Mouse (Mus musculus) hindbrain, embryonic 16.5 days (tissue): Measurements from ENCODE around the gene Panx1. TPM values are rescaled to one million over a fixed set of nuclear protein-coding genes. Genes with fewer than 3 reads are reported as not detected.

Experiments used
- ATAC-seq: fragments of 200-750 bp; cut with Nextera tagmentation; 2 replicates; pipeline ENCODE4 v1.8.0; 2017; ENCODE audit warnings: moderate TSS enrichment, moderate library complexity
- H3K27ac ChIP-seq: fragments of 300-500 bp; sonication (generic); 2 replicates; pipeline ENCODE4 v1.5.1; 2014; ENCODE audit warnings: low read depth, mild to moderate bottlenecking, control low read depth, low read length, moderate library complexity
- H3K27me3 ChIP-seq: fragments of 300-500 bp; sonication (generic); replicated peaks from 2 replicates; pipeline ENCODE4 v1.6.1; 2014; ENCODE audit warnings: low read length; ENCODE audit not compliant: control insufficient read depth, insufficient read depth
- H3K36me3 ChIP-seq: fragments of 300-500 bp; sonication (generic); 2 replicates; pipeline ENCODE4 v1.6.1; 2014; ENCODE audit warnings: mild to moderate bottlenecking, low read length, moderate library complexity, mixed read lengths; ENCODE audit not compliant: control insufficient read depth, insufficient read depth
- H3K4me1 ChIP-seq: fragments of 300-500 bp; sonication (generic); 2 replicates; pipeline ENCODE4 v1.6.1; 2014; ENCODE audit warnings: low read depth, low read length; ENCODE audit not compliant: control insufficient read depth, insufficient read depth
- H3K4me2 ChIP-seq: fragments of 300-500 bp; sonication (generic); 2 replicates; pipeline ENCODE4 v1.6.1; 2014; ENCODE audit warnings: mild to moderate bottlenecking, low read length, control low read depth, moderate library complexity
- H3K4me3 ChIP-seq: fragments of 300-500 bp; sonication (generic); 2 replicates; pipeline ENCODE4 v1.5.1; 2014; ENCODE audit warnings: mild to moderate bottlenecking, low read length, control low read depth, moderate library complexity
- H3K9ac ChIP-seq: fragments of 300-500 bp; sonication (generic); 2 replicates; pipeline ENCODE4 v1.6.1; 2014; ENCODE audit warnings: low read depth, mild to moderate bottlenecking, control low read depth, low read length, moderate library complexity
- H3K9me3 ChIP-seq: fragments of 300-500 bp; sonication (generic); 2 replicates; pipeline ENCODE4 v1.6.1; 2014; ENCODE audit warnings: mild to moderate bottlenecking, low read length, moderate library complexity; ENCODE audit not compliant: control insufficient read depth
- WGBS: fragments of 180-500 bp; shearing (Covaris S2); extraction: QIAGEN DNeasy Blood & Tissue Kit; methylation state at CpG from one replicate; pipeline ENCODE4 v1.1.7; 2014; 5-methylcytosine and 5-hydroxymethylcytosine counted together
- polyA plus RNA-seq: library from polyadenylated mRNA; unstranded; fragments of >200 nt; fragmentation: Nextera tagmentation; extraction: Ambion mirVana; gene quantifications from 2 replicates; pipeline ENCODE4 v1.2.1, GENCODE M21; 2015

Panx1 gene
- polyA plus RNA-seq, 1 experiment from 2014 or later = 135 TPM

- no peak overlapping the region for H3K4me3 ChIP-seq
- H3K4me2 ChIP-seq = no peak overlapping the region
- no peak for ATAC-seq
- 94% methylated on average over 1 of the region's 1 CpGs for WGBS
- H3K9me3 ChIP-seq = no peaks in the 10 kb centered on the region
- no peaks in the 10 kb centered on the region for H3K27me3 ChIP-seq
- no peak overlapping the region for H3K9ac ChIP-seq
- H3K27ac ChIP-seq = no peak overlapping the region
- no peaks in the 10 kb centered on the region for H3K36me3 ChIP-seq
- no peaks in the 10 kb centered on the region for H3K4me1 ChIP-seq
Measured at GRCm38 (mm10) chr9:14988606-14989293, 56.5 kb downstream of the Panx1 start.

- Histone ChIP-seq H3K27ac (no peak overlapping the region), H3K36me3 (no peaks in the 10 kb centered on the region), H3K4me2 (no peak overlapping the region), H3K9ac (no peak overlapping the region), H3K4me3 (no peak overlapping the region), H3K27me3 (no peaks in the 10 kb centered on the region), H3K4me1 (no peaks in the 10 kb centered on the region), H3K9me3 (no peaks in the 10 kb centered on the region)
- WGBS = 67% methylated on average over 3 of the region's 3 CpGs
- ATAC-seq = no peak
Measured at GRCm38 (mm10) chr9:14983141-14983540, 62.1 kb downstream of the Panx1 start.

- Histone ChIP-seq H3K4me2 (no peak overlapping the region), H3K27me3 (no peaks in the 10 kb centered on the region), H3K27ac (no peak overlapping the region), H3K9me3 (no peaks in the 10 kb centered on the region), H3K36me3 (no peaks in the 10 kb centered on the region), H3K4me1 (no peaks in the 10 kb centered on the region), H3K9ac (no peak overlapping the region), H3K4me3 (no peak overlapping the region)
- ATAC-seq = no peak
Measured at GRCm38 (mm10) chr9:14982683-14983082, 62.6 kb downstream of the Panx1 start.

GRCm38 (mm10) chr9:14981539-14982155 is 63.6 kb downstream of the Panx1 start:
- H3K36me3 ChIP-seq = no peaks in the 10 kb centered on the region
- no peaks in the 10 kb centered on the region for H3K9me3 ChIP-seq
- no peak overlapping the region for H3K4me3 ChIP-seq
- ATAC-seq = no peak
- 87% methylated on average over 4 of the region's 4 CpGs for WGBS
- H3K27me3 ChIP-seq = no peaks in the 10 kb centered on the region
- no peak overlapping the region for H3K4me2 ChIP-seq
- H3K4me1 ChIP-seq = no peaks in the 10 kb centered on the region
- H3K9ac ChIP-seq = no peak overlapping the region
- H3K27ac ChIP-seq = no peak overlapping the region

- Histone ChIP-seq H3K36me3 (no peaks in the 10 kb centered on the region), H3K9me3 (no peaks in the 10 kb centered on the region), H3K27me3 (no peaks in the 10 kb centered on the region), H3K4me3 (no peak overlapping the region), H3K9ac (no peak overlapping the region), H3K27ac (no peak overlapping the region), H3K4me1 (no peaks in the 10 kb centered on the region), H3K4me2 (no peak overlapping the region)
- ATAC-seq = no peak
- WGBS = 82% methylated on average over 6 of the region's 6 CpGs
Measured at GRCm38 (mm10) chr9:14974251-14975232, 70.7 kb downstream of the Panx1 start.

- Histone ChIP-seq H3K36me3 (no peaks in the 10 kb centered on the region), H3K27me3 (no peaks in the 10 kb centered on the region), H3K4me2 (no peak overlapping the region), H3K9me3 (no peaks in the 10 kb centered on the region), H3K9ac (no peak overlapping the region), H3K4me3 (no peak overlapping the region), H3K27ac (no peak overlapping the region), H3K4me1 (no peaks in the 10 kb centered on the region)
- 87% methylated on average over 7 of the region's 7 CpGs for WGBS
- ATAC-seq = no peak
Measured at GRCm38 (mm10) chr9:14973762-14974161, 71.5 kb downstream of the Panx1 start.

GRCm38 (mm10) chr9:14970805-14971525 is 74.3 kb downstream of the Panx1 start:
- 84% methylated on average over 3 of the region's 3 CpGs for WGBS
- no peak for ATAC-seq

GRCm38 (mm10) chr9:14970211-14970610 is 75.1 kb downstream of the Panx1 start:
- H3K4me1 ChIP-seq = no peaks in the 10 kb centered on the region
- H3K9ac ChIP-seq = no peak overlapping the region
- H3K27ac ChIP-seq = no peak overlapping the region
- 74% methylated on average over 4 of the region's 4 CpGs for WGBS
- no peak overlapping the region for H3K4me3 ChIP-seq
- no peak overlapping the region for H3K4me2 ChIP-seq
- no peaks in the 10 kb centered on the region for H3K27me3 ChIP-seq
- H3K36me3 ChIP-seq = no peaks in the 10 kb centered on the region
- no peaks in the 10 kb centered on the region for H3K9me3 ChIP-seq
- ATAC-seq = no peak

More at GRCm38 (mm10) chr9:14970805-14971525, 74.3 kb downstream of the Panx1 start:
- Histone ChIP-seq H3K36me3 (no peaks in the 10 kb centered on the region), H3K9ac (no peak overlapping the region), H3K9me3 (no peaks in the 10 kb centered on the region), H3K27me3 (no peaks in the 10 kb centered on the region), H3K27ac (no peak overlapping the region), H3K4me1 (no peaks in the 10 kb centered on the region), H3K4me2 (no peak overlapping the region), H3K4me3 (no peak overlapping the region)
